Mouse (Mus musculus) left cerebral cortex, adult 9 months (tissue): ENCODE data around the gene Lif.

Experiments used
- DNase-seq, 2 experiments: peaks; one replicate each; pipeline ENCODE4 v3.0.0; 2022; ENCODE audit warnings: low spot score in 2 of 2

Gene Lif

GRCm38 (mm10) chr11:4297753-4298152 lies 40.4 kb downstream of the Lif start:
- no peak for DNase-seq

GRCm38 (mm10) chr11:4298615-4299014 lies 41.3 kb downstream of the Lif start:
- no peak for DNase-seq

GRCm38 (mm10) chr11:4299191-4299590 lies 41.8 kb downstream of the Lif start:
- DNase-seq: no peak

GRCm38 (mm10) chr11:4299735-4300474 lies 42.5 kb downstream of the Lif start:
- DNase-seq: no peak

- no peak for DNase-seq
Measured at GRCm38 (mm10) chr11:4300683-4301082, 43.3 kb downstream of the Lif start.

GRCm38 (mm10) chr11:4302363-4302913 lies 45.1 kb downstream of the Lif start:
- DNase-seq: no peak

GRCm38 (mm10) chr11:4303033-4303432 lies 45.7 kb downstream of the Lif start:
- no peak for DNase-seq

- DNase-seq: no peak
Measured at GRCm38 (mm10) chr11:4304203-4304602, 46.8 kb downstream of the Lif start.

- no peak for DNase-seq
Measured at GRCm38 (mm10) chr11:4305090-4305489, 47.7 kb downstream of the Lif start.

GRCm38 (mm10) chr11:4306086-4306485 lies 48.7 kb downstream of the Lif start:
- no peak for DNase-seq

- no peak for DNase-seq
Measured at GRCm38 (mm10) chr11:4308060-4308513, 50.7 kb downstream of the Lif start.

- no peak for DNase-seq
Measured at GRCm38 (mm10) chr11:4308514-4309450, 51.4 kb downstream of the Lif start.

GRCm38 (mm10) chr11:4309613-4310012 lies 52.3 kb downstream of the Lif start:
- DNase-seq: no peak

GRCm38 (mm10) chr11:4310324-4310723 lies 53.0 kb downstream of the Lif start:
- DNase-seq: no peak

- no peak for DNase-seq
Measured at GRCm38 (mm10) chr11:4312180-4312579, 54.8 kb downstream of the Lif start.

GRCm38 (mm10) chr11:4317287-4317686 lies 59.9 kb downstream of the Lif start:
- no peak for DNase-seq

GRCm38 (mm10) chr11:4318011-4318410 lies 60.7 kb downstream of the Lif start:
- DNase-seq: no peak

GRCm38 (mm10) chr11:4319212-4319955 lies 62.0 kb downstream of the Lif start:
- DNase-seq: no peak

- DNase-seq: no peak
Measured at GRCm38 (mm10) chr11:4320876-4321275, 63.5 kb downstream of the Lif start.
